Mouse (Mus musculus) liver, embryonic 16.5 days (tissue): ENCODE measurements around the gene Cdpf1. TPM values are rescaled to one million over a fixed set of nuclear protein-coding genes. Genes with fewer than 3 reads are reported as not detected.
"Not testable (repeated sequence)": the region's sequence is repeated elsewhere in the genome, so short reads cannot be mapped to it uniquely, and the experiment has no call there.

Experiments
- ATAC-seq: fragments of 200-750 bp; cut with Nextera tagmentation; 2 replicates; pipeline ENCODE4 v1.8.0; 2017; ENCODE audit warnings: low read depth, mild to moderate bottlenecking, moderate number of reproducible peaks, moderate library complexity
- H3K27ac ChIP-seq: fragments of 300-500 bp; sonication (generic); 2 replicates; pipeline ENCODE4 v1.5.1; 2014; ENCODE audit warnings: mild to moderate bottlenecking, low read length
- H3K27me3 ChIP-seq: fragments of 300-500 bp; sonication (generic); 2 replicates; pipeline ENCODE4 v1.6.1; 2014; ENCODE audit warnings: low read depth, low read length, mixed read lengths; ENCODE audit not compliant: control insufficient read depth, insufficient read depth
- H3K36me3 ChIP-seq: fragments of 300-500 bp; sonication (generic); 2 replicates; pipeline ENCODE4 v1.6.1; 2014; ENCODE audit warnings: mild to moderate bottlenecking; ENCODE audit not compliant: control insufficient read depth, insufficient read depth
- H3K4me1 ChIP-seq: fragments of 300-500 bp; sonication (generic); 2 replicates; pipeline ENCODE4 v1.6.1; 2014; ENCODE audit warnings: low read depth, low read length, mixed read lengths; ENCODE audit not compliant: control insufficient read depth
- H3K4me2 ChIP-seq: fragments of 300-500 bp; sonication (generic); 2 replicates; pipeline ENCODE4 v1.6.1; 2014; ENCODE audit warnings: low read depth, low read length, mixed read lengths
- H3K4me3 ChIP-seq: fragments of 300-500 bp; sonication (generic); 2 replicates; pipeline ENCODE4 v1.5.1; 2014; ENCODE audit warnings: low read depth, mild to moderate bottlenecking, low read length
- H3K9ac ChIP-seq: fragments of 300-500 bp; sonication (generic); 2 replicates; pipeline ENCODE4 v1.6.1; 2014; ENCODE audit warnings: low read depth, low read length
- H3K9me3 ChIP-seq: fragments of 300-500 bp; sonication (generic); replicated peaks from 2 replicates; pipeline ENCODE4 v1.6.1; 2016; ENCODE audit warnings: low read length; ENCODE audit not compliant: control insufficient read depth
- WGBS: fragments of 180-500 bp; shearing (Covaris S2); extraction: QIAGEN DNeasy Blood & Tissue Kit; methylation state at CpG from one replicate; pipeline ENCODE4 v1.1.7; 2014; ENCODE audit not compliant: insufficient replicate concordance; 5-methylcytosine and 5-hydroxymethylcytosine counted together
- polyA plus RNA-seq: library from polyadenylated mRNA; unstranded; fragments of >200 nt; fragmentation: Nextera tagmentation; extraction: Ambion mirVana; gene quantifications from 2 replicates; pipeline ENCODE4 v1.2.1, GENCODE M21; 2015

Cdpf1 gene
- polyA plus RNA-seq, 1 experiment from 2014 or later: 17.2 TPM

DNA sequence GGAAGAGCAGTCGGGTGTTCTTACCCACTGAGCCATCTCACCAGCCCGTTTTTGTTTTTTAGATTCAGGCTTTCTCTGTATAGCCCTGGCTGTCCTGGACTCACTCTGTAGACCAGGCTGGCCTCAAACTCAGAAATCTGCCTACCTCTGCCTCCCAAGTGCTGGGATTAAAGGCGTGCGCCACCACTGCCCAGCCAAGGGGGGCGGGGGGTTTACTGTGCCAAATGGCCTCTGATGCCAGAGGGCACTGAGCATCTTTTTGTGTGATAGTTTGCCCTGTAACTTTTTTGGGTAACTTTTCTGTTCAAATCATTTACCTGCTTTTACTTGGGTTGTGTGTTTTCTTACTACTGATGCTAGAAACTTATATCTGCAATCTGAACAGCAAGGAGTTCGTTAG, 32.6 kb downstream of the Cdpf1 start:
- H3K4me3 ChIP-seq, H3K9me3 ChIP-seq, H3K9ac ChIP-seq, H3K4me1 ChIP-seq, H3K27me3 ChIP-seq, H3K4me2 ChIP-seq, ATAC-seq, H3K36me3 ChIP-seq, H3K27ac ChIP-seq: not testable (repeated sequence)
- 65% methylated on average over 6 of the region's 6 CpGs for WGBS

DNA sequence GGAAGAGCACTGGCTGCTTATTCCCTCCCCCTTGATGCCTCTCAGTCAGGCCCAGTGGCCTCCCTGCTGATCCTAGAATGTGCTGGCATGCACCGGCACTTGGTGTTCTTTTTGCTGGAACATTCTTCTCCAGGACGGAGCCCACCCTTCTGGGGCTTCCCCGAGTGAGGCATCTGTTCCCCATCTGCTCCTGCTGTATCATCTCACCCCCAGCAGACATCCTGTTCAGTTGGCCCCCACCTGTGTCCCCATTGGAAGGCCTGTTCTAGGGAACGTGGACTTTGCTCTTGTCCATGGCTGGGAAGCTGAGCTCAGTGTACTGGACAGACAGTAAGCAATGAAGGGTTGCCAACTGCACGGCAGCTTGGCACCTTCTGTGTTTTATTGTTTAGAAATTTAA, 34.7 kb downstream of the Cdpf1 start:
- 52% methylated on average over 5 of the region's 5 CpGs for WGBS
- no peaks in the 10 kb centered on the region for H3K9me3 ChIP-seq
- no peaks in the 10 kb centered on the region for H3K27me3 ChIP-seq
- H3K9ac ChIP-seq: no peak overlapping the region
- H3K36me3 ChIP-seq: no peaks in the 10 kb centered on the region
- H3K4me2 ChIP-seq: no peak overlapping the region
- no peak overlapping the region for H3K4me3 ChIP-seq
- H3K4me1 ChIP-seq: no peaks in the 10 kb centered on the region; the same call in 1 of the 2 replicates
- H3K27ac ChIP-seq: no peak overlapping the region; the same call in 1 of the 2 replicates
- ATAC-seq: peak; percentile 81

DNA sequence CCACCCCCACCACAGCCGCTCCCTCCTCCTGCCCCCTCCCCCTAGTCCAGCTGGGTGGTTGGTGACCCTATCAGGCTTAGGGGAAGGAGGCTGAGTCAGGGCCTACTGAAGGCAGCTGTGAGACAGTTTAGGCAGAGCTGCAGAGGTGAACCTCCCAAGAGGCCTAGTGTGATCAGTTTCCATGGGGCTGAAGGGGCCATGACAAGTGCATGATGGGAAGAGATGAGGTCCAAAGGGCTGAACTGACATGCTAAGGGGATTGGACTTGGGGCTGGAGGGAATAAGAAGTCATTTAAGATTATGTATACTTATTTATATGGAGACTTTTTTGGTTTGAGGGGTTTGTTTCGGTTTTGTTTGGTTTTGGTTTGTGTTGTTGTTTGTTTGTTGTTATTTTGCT, 35.3 kb downstream of the Cdpf1 start:
- no peaks in the 10 kb centered on the region; the same call in 1 of the 2 replicates for H3K4me1 ChIP-seq
- no peak overlapping the region for H3K9ac ChIP-seq
- H3K36me3 ChIP-seq: no peaks in the 10 kb centered on the region
- ATAC-seq: no peak
- no peak overlapping the region for H3K4me2 ChIP-seq
- H3K9me3 ChIP-seq: no peaks in the 10 kb centered on the region
- H3K4me3 ChIP-seq: no peak overlapping the region
- peak overlapping the region; percentile 56; the same call in 1 of the 2 replicates for H3K27ac ChIP-seq
- 38% methylated on average over 2 of the region's 2 CpGs for WGBS
- no peaks in the 10 kb centered on the region for H3K27me3 ChIP-seq

DNA sequence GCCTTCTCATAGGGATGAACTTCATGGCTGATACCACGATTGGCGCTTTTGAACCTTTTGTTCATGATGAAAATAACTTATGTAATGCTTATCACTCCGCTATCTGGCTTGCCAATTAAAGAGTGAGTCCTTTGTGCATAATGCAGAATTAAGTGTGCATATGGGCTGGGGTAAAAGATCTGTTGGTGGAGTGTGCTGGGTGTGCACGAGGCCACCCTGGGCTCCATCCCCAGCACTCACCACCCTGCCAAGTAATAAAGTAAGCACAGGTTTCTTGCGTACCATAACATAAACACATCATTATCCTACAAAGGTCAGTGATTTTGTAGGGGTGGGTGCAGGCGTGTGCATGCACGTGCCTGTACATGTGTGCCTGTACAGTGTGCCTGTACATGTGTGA, 36.5 kb downstream of the Cdpf1 start:
- WGBS: 67% methylated on average over 7 of the region's 7 CpGs
- Histone ChIP-seq H3K4me2 (no peak overlapping the region), H3K9ac (no peak overlapping the region), H3K27me3 (no peaks in the 10 kb centered on the region), H3K27ac (no peak overlapping the region), H3K36me3 (no peaks in the 10 kb centered on the region), H3K4me1 (no peaks in the 10 kb centered on the region; the same call in 1 of the 2 replicates), H3K9me3 (no peaks in the 10 kb centered on the region), H3K4me3 (no peak overlapping the region)
- ATAC-seq: no peak

DNA sequence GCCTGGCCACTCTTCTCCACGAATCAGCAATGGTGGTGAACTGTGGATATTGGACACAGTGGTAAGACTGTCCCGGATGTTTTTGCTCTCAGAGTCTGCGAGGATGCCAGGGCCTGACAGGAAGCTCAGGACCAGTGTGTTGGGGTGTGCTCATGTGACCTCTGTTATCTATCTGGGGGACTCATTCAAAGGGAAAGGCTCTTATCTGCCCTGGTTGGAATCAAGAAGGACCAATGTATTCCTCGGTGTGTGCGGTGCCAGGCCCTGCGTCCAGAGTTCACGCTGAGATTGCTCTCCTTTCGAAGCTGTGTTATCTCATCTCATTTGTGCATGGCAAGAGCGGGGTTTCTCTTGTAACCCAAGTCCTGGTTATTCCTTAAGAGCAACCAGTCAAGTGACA, 37.1 kb downstream of the Cdpf1 start:
- Histone ChIP-seq H3K36me3 (no peaks in the 10 kb centered on the region), H3K4me1 (no peaks in the 10 kb centered on the region; the same call in none of the 2 replicates), H3K4me2 (no peak overlapping the region), H3K27me3 (no peaks in the 10 kb centered on the region), H3K9me3 (no peaks in the 10 kb centered on the region), H3K4me3 (no peak overlapping the region), H3K9ac (no peak overlapping the region), H3K27ac (no peak overlapping the region)
- 60% methylated on average over 9 of the region's 9 CpGs for WGBS
- no peak for ATAC-seq

DNA sequence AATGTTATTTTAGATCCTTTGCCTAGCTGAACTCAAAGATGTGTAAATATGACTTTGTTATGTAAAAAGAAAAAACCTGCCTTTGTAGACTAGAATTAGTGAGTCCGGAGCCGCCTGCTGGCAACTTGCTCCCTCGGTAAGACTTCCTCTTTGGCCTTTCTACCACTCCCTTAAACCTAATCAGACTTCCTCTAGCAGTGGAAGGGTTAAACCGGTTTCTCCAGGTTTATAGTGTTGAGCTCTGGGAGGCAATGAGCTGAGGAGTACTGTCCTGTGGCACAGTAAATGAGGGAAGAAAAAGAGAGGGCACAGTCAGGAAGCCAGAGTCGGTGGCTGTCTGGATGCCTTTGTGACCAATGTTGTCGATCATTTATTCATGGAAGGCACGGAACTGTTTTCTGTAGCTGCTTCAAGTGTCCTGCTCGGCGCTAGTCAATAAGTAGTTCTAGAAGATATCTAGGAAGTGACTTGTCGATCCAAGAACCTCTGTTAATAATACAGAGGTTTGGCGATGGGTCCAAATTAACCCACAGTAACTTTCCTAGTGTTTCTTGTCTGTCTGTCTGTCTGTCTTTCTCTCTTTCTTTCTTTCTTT, 39.3 kb downstream of the Cdpf1 start:
- peak overlapping the region; percentile 79 for H3K27ac ChIP-seq
- peak overlapping the region; percentile 19 for H3K4me3 ChIP-seq
- no peaks in the 10 kb centered on the region for H3K9me3 ChIP-seq
- H3K4me1 ChIP-seq: no peaks in the 10 kb centered on the region; the same call in none of the 2 replicates
- H3K36me3 ChIP-seq: no peaks in the 10 kb centered on the region
- H3K4me2 ChIP-seq: no peak overlapping the region
- ATAC-seq: no peak
- 42% methylated on average over 11 of the region's 11 CpGs for WGBS
- no peaks in the 10 kb centered on the region for H3K27me3 ChIP-seq
- H3K9ac ChIP-seq: peak overlapping the region; percentile 24; the same call in 1 of the 2 replicates

DNA sequence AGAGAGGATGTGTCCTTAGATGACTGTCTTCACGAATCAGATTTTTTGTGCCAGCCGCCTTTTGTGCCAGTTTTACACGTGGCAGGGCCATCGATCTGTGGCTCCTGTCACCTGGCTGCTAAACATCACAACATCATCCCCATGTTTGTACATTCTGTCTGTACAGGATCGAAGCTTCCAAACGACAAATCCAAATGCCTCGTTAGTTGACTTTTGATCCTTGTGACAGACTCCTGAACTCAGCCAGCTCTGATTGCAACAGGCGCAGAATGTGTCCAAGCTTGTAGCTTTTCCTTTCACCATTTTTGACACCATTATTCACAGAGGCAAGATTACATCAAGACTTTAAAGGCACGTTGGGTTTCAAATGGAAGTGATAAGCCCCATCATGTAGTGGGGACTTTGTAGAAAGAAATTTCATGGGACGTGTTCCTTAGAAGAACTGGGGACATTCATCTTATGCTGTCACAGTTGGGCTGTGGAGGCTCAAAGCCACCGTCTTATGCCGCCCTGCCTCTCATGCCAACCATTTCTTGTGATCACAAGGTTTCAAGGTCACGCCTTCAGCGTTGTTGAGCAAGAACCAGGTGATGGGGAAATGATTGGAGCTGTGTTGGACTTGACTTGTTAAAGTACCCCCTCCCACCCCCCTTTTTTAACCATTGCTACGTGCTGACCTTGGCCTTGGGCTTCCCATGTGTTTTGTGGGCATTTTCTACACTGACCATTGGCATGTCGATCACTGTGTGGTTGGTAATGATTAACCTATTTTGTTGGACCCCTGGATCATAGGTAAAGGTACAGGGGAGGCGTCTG, 40.0 kb downstream of the Cdpf1 start:
- Histone ChIP-seq H3K9ac (no peak overlapping the region), H3K27me3 (no peaks in the 10 kb centered on the region), H3K4me1 (no peaks in the 10 kb centered on the region; the same call in none of the 2 replicates), H3K27ac (peak overlapping the region; percentile 87), H3K4me2 (no peak overlapping the region), H3K36me3 (no peaks in the 10 kb centered on the region), H3K4me3 (no peak overlapping the region), H3K9me3 (no peaks in the 10 kb centered on the region)
- WGBS: 48% methylated on average over 17 of the region's 17 CpGs
- ATAC-seq: peak; percentile 87

DNA sequence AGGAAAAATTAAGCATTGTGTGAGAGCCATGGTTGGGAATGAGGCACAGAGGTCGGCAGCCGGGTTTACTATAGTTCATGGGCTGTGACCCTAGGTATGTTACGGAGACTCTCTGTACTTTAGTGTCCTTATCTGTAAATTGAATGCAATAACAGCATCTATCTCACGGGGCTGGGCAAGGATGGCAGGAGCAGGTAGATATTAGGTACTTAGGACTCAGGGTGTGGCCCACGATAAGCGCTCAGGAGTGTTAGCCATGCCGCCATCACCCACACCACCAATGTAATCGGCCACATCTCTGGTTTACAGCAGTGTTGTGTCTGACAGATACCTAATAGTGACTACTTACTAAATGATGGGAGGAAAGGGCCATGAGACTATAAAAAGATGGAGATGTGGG, 42.5 kb downstream of the Cdpf1 start:
- Histone ChIP-seq H3K4me2 (no peak overlapping the region), H3K4me1 (no peaks in the 10 kb centered on the region; the same call in 1 of the 2 replicates), H3K36me3 (no peaks in the 10 kb centered on the region), H3K27ac (no peak overlapping the region), H3K27me3 (no peaks in the 10 kb centered on the region), H3K9ac (no peak overlapping the region), H3K4me3 (no peak overlapping the region), H3K9me3 (no peaks in the 10 kb centered on the region)
- no peak for ATAC-seq
- 72% methylated on average over 8 of the region's 8 CpGs for WGBS

DNA sequence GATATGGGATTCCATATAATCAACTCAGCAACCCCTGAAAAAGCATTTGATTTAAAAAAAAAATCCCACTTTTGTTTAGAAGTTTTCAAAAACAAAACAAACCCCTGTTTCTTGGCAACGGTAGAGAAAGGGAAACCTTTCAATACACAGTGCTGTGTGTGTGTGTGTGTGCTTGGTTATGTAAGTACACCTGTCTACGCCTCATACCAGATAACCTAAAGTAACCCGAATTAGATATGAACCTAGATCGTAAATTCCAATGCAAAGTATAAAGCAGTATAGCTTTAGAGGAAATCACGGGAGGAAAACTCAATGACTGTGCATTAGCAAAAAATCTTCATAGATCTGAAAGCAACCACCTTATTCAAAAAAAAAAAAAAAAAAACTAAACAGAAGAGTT, 44.8 kb downstream of the Cdpf1 start:
- H3K36me3 ChIP-seq: no peaks in the 10 kb centered on the region
- no peaks in the 10 kb centered on the region; the same call in 1 of the 2 replicates for H3K4me1 ChIP-seq
- no peak overlapping the region for H3K9ac ChIP-seq
- 67% methylated on average over 5 of the region's 5 CpGs for WGBS
- H3K9me3 ChIP-seq: no peaks in the 10 kb centered on the region
- no peak overlapping the region for H3K4me2 ChIP-seq
- no peak overlapping the region for H3K27ac ChIP-seq
- no peak for ATAC-seq
- no peak overlapping the region for H3K4me3 ChIP-seq
- no peaks in the 10 kb centered on the region for H3K27me3 ChIP-seq
